Mouse (Mus musculus) MN1 (cell line): ENCODE results near the gene Eif3k.
A peak's percentile ranks its signal among the peaks of the same experiment; 100 is the strongest.

Source experiments
- DNase-seq: peaks from one replicate; pipeline ENCODE4 v3.0.0-alpha.2; 2016; ENCODE audit warnings: low spot score

Eif3k gene

GRCm38 (mm10) chr7:28959505-28960045, 22.1 kb downstream of the Eif3k start:
- DNase-seq = no peak

GRCm38 (mm10) chr7:28958770-28959169, 22.9 kb downstream of the Eif3k start:
- no peak for DNase-seq

GRCm38 (mm10) chr7:28957997-28958725, 23.5 kb downstream of the Eif3k start:
- DNase-seq = no peak

GRCm38 (mm10) chr7:28957286-28957685, 24.4 kb downstream of the Eif3k start:
- DNase-seq = no peak

- DNase-seq = no peak
Observed at GRCm38 (mm10) chr7:28956270-28956669, 25.4 kb downstream of the Eif3k start.

- no peak for DNase-seq
Observed at GRCm38 (mm10) chr7:28955295-28955897, 26.3 kb downstream of the Eif3k start.

GRCm38 (mm10) chr7:28954773-28955172, 26.9 kb downstream of the Eif3k start:
- no peak for DNase-seq

GRCm38 (mm10) chr7:28953476-28954376, 27.9 kb downstream of the Eif3k start:
- no peak for DNase-seq

GRCm38 (mm10) chr7:28952786-28953185, 28.9 kb downstream of the Eif3k start:
- DNase-seq = peak; percentile 68

GRCm38 (mm10) chr7:28951764-28952163, 29.9 kb downstream of the Eif3k start:
- DNase-seq = no peak

- no peak for DNase-seq
Observed at GRCm38 (mm10) chr7:28950346-28951037, 31.2 kb downstream of the Eif3k start.

- no peak for DNase-seq
Observed at GRCm38 (mm10) chr7:28949298-28949697, 32.4 kb downstream of the Eif3k start.

- DNase-seq = no peak
Observed at GRCm38 (mm10) chr7:28948746-28949145, 32.9 kb downstream of the Eif3k start.

GRCm38 (mm10) chr7:28946271-28946610, 35.4 kb downstream of the Eif3k start:
- no peak for DNase-seq

- no peak for DNase-seq
Observed at GRCm38 (mm10) chr7:28945416-28946270, 36.0 kb downstream of the Eif3k start.

- DNase-seq = no peak
Observed at GRCm38 (mm10) chr7:28944756-28945415, 36.8 kb downstream of the Eif3k start.

- DNase-seq = peak; percentile 54
Observed at GRCm38 (mm10) chr7:28943451-28944180, 38.0 kb downstream of the Eif3k start.

- DNase-seq = no peak
Observed at GRCm38 (mm10) chr7:28941542-28941941, 40.1 kb downstream of the Eif3k start.

GRCm38 (mm10) chr7:28941129-28941528, 40.5 kb downstream of the Eif3k start:
- DNase-seq = no peak
